Mouse (Mus musculus): ENCODE data around the gene Senp1. TPM values are rescaled to one million over a fixed set of nuclear protein-coding genes. Genes with fewer than 3 reads are reported as not detected.

The Senp1 gene
- polyA plus RNA-seq, 1 experiment = 5.5 TPM

DNA sequence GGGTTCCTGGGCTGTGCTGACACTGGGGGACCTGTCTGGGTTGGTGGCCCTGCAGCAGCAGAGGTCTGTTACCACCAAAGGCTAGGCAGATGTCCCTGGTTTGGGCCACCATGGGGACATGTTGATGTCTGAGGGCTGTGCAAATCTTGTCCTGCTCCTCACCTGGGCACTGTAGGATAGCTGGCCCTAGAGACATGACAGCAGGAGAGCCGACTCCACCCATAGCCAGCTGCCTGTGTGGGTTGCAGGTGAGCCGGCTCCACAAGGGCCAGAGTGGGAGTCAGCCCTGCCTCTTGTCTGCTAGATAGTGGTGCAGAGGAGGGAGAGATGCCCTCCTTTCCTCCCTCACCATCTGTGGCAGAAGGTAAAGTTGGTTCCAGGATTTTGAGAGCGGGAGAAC lies 23.2 kb downstream of the Senp1 start:
- Histone ChIP-seq H3K36me3 (ENCODE audit: control insufficient read depth, insufficient read depth, low read length) (peaks cover 59% of the 10 kb centered on the region), H3K27me3 (ENCODE audit: control insufficient read depth, insufficient read depth, low read length) (no peaks in the 10 kb centered on the region), H3K27ac (ENCODE audit: insufficient read depth, low read depth, low read length) (no peak overlapping the region), H3K4me1 (ENCODE audit: control insufficient read depth, insufficient read depth, insufficient read length, low read length) (no peaks in the 10 kb centered on the region), H3K4me3 (ENCODE audit: low read depth, low read length) (no peak overlapping the region)
- WGBS = 87% methylated on average over 3 of the region's 3 CpGs
- TF ChIP-seq CTCF (IDR thresholded peaks at IDR 0.05; ENCODE audit: extremely low read depth, insufficient read length, insufficient replicate concordance, low read depth, low read length) (no peak), POLR2A (IDR thresholded peaks at IDR 0.05; ENCODE audit: low read depth, low read length) (no peak)

DNA sequence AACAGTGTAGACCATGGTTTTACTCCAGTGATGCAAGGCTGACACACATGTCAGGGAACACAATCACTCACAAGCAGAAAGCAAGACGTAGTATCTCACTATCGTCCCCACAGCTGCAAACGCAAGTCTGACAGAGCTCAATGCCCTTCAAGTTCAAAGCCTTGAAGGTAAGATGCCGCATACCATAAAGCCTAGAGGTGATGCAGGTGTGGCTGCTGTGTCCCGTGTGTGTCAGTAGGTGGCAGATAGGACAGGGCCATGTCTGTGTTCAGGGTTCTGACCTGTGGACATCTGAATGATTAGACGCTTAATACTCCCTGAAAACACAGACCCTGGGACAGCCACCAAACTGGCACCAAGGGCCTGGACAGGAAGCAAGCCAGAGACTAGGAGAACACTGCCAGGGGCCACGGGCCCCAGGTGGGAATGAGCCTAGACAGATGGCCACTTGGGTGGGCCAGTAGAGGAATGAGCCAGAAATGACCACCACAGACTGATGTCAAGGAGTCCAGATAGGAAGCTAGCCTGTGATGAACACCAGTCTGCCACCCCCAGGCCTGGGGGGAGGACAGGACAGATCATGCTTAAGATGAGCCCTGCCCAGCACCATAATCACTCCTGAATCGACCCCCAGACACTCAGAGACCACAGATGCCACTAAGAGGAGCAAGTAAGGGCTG lies 23.8 kb downstream of the Senp1 start:
- H3K27ac ChIP-seq (ENCODE audit: insufficient read depth, low read depth, low read length) = no peak overlapping the region
- H3K36me3 ChIP-seq (ENCODE audit: control insufficient read depth, insufficient read depth, low read length) = peaks cover 59% of the 10 kb centered on the region
- no peaks in the 10 kb centered on the region for H3K4me1 ChIP-seq (ENCODE audit: control insufficient read depth, insufficient read depth, insufficient read length, low read length)
- H3K4me3 ChIP-seq (ENCODE audit: low read depth, low read length) = no peak overlapping the region
- no peaks in the 10 kb centered on the region for H3K27me3 ChIP-seq (ENCODE audit: control insufficient read depth, insufficient read depth, low read length)
- WGBS = 82% methylated on average over 8 of the region's 8 CpGs
- TF ChIP-seq POLR2A (IDR thresholded peaks at IDR 0.05; ENCODE audit: low read depth, low read length) = no peak
- TF ChIP-seq CTCF (IDR thresholded peaks at IDR 0.05; ENCODE audit: extremely low read depth, insufficient read length, insufficient replicate concordance, low read depth, low read length) = peak; percentile 5; the same call in 1 of the 2 replicates

GRCm38 (mm10) chr15:98068506-98068905 lies 25.0 kb downstream of the Senp1 start:
- TF ChIP-seq CTCF (IDR thresholded peaks at IDR 0.05; ENCODE audit: extremely low read depth, insufficient read length, insufficient replicate concordance, low read depth, low read length) (no peak), POLR2A (IDR thresholded peaks at IDR 0.05; ENCODE audit: low read depth, low read length) (no peak)
- H3K27me3 ChIP-seq (ENCODE audit: control insufficient read depth, insufficient read depth, low read length) = no peaks in the 10 kb centered on the region
- H3K36me3 ChIP-seq (ENCODE audit: control insufficient read depth, insufficient read depth, low read length) = peaks cover 60% of the 10 kb centered on the region
- no peaks in the 10 kb centered on the region for H3K4me1 ChIP-seq (ENCODE audit: control insufficient read depth, insufficient read depth, insufficient read length, low read length)
- no peak overlapping the region for H3K4me3 ChIP-seq (ENCODE audit: low read depth, low read length)
- H3K27ac ChIP-seq (ENCODE audit: insufficient read depth, low read depth, low read length) = no peak overlapping the region
- 93% methylated on average over 9 of the region's 9 CpGs for WGBS

DNA sequence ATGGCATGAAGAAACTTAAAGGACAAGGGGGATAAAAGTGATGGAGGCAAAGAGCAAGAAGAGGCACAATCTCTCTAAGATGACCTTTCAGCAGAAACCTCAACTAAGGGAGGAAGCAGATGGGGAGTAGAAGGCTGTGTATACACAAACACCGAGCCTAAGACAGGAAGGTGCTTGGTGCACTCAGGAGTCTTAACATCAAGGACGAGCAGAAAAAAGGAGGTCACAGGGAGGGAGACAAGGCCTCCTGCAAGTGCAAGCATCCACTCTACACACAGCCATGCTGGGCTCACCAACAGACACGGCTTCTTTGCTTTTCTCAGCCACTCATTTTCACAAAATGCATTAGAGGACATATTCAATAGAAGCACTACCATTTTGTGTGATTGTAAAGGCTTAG lies 26.1 kb downstream of the Senp1 start:
- Histone ChIP-seq H3K27me3 (ENCODE audit: control insufficient read depth, insufficient read depth, low read length) (no peaks in the 10 kb centered on the region), H3K4me3 (ENCODE audit: low read depth, low read length) (no peak overlapping the region), H3K4me1 (ENCODE audit: control insufficient read depth, insufficient read depth, insufficient read length, low read length) (no peaks in the 10 kb centered on the region), H3K36me3 (ENCODE audit: control insufficient read depth, insufficient read depth, low read length) (peaks cover 62% of the 10 kb centered on the region), H3K27ac (ENCODE audit: insufficient read depth, low read depth, low read length) (no peak overlapping the region)
- WGBS = 62% methylated on average over 3 of the region's 3 CpGs
- TF ChIP-seq CTCF (IDR thresholded peaks at IDR 0.05; ENCODE audit: extremely low read depth, insufficient read length, insufficient replicate concordance, low read depth, low read length) = no peak
- no peak for TF ChIP-seq POLR2A (IDR thresholded peaks at IDR 0.05; ENCODE audit: low read depth, low read length)

- TF ChIP-seq CTCF (IDR thresholded peaks at IDR 0.05; ENCODE audit: extremely low read depth, insufficient read length, insufficient replicate concordance, low read depth, low read length) = no peak
- TF ChIP-seq POLR2A (IDR thresholded peaks at IDR 0.05; ENCODE audit: low read depth, low read length) = no peak
- Histone ChIP-seq H3K4me1 (ENCODE audit: control insufficient read depth, insufficient read depth, insufficient read length, low read length) (no peaks in the 10 kb centered on the region), H3K36me3 (ENCODE audit: control insufficient read depth, insufficient read depth, low read length) (peaks cover 58% of the 10 kb centered on the region), H3K27ac (ENCODE audit: insufficient read depth, low read depth, low read length) (no peak overlapping the region), H3K27me3 (ENCODE audit: control insufficient read depth, insufficient read depth, low read length) (no peaks in the 10 kb centered on the region), H3K4me3 (ENCODE audit: low read depth, low read length) (no peak overlapping the region)
- WGBS = 91% methylated on average over 12 of the region's 12 CpGs
These were observed 26.9 kb downstream of the Senp1 start for GRCm38 (mm10) chr15:98066602-98067001.

DNA sequence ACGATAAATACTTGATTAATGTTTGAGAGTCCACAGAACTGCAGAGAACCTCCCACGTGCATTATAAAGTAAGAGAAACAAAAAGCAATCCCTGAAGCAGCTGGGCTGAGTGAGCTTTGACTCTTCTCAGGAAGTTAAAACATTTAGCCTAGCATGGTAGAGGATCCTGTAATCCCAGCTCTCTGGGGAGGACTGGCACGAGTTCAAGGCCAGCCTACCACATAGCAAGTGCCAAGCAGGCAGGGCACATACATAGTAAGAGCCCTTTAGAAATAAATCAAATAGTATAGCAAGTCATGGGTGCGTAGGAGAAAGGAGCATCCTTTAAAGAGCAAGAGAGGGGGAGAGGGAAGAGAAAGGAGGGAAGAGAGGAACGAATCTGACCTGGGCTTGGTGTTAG lies 27.7 kb downstream of the Senp1 start:
- no peaks in the 10 kb centered on the region for H3K27me3 ChIP-seq (ENCODE audit: control insufficient read depth, insufficient read depth, low read length)
- WGBS = 85% methylated on average over 5 of the region's 5 CpGs
- H3K4me1 ChIP-seq (ENCODE audit: control insufficient read depth, insufficient read depth, insufficient read length, low read length) = no peaks in the 10 kb centered on the region
- H3K27ac ChIP-seq (ENCODE audit: insufficient read depth, low read depth, low read length) = no peak overlapping the region
- no peak for TF ChIP-seq POLR2A (IDR thresholded peaks at IDR 0.05; ENCODE audit: low read depth, low read length)
- peaks cover 63% of the 10 kb centered on the region for H3K36me3 ChIP-seq (ENCODE audit: control insufficient read depth, insufficient read depth, low read length)
- no peak overlapping the region for H3K4me3 ChIP-seq (ENCODE audit: low read depth, low read length)

GRCm38 (mm10) chr15:98055246-98055645 lies 38.3 kb downstream of the Senp1 start:
- TF ChIP-seq CTCF (IDR thresholded peaks at IDR 0.05; ENCODE audit: extremely low read depth, insufficient read length, insufficient replicate concordance, low read depth, low read length) (peak; percentile 54; the same call in 1 of the 2 replicates), POLR2A (IDR thresholded peaks at IDR 0.05; ENCODE audit: low read depth, low read length) (no peak)
- Histone ChIP-seq H3K27me3 (ENCODE audit: control insufficient read depth, insufficient read depth, low read length) (no peaks in the 10 kb centered on the region), H3K4me3 (ENCODE audit: low read depth, low read length) (no peak overlapping the region), H3K36me3 (ENCODE audit: control insufficient read depth, insufficient read depth, low read length) (peaks cover 54% of the 10 kb centered on the region), H3K4me1 (ENCODE audit: control insufficient read depth, insufficient read depth, insufficient read length, low read length) (no peaks in the 10 kb centered on the region), H3K27ac (ENCODE audit: insufficient read depth, low read depth, low read length) (no peak overlapping the region)
- WGBS = 57% methylated on average over 5 of the region's 5 CpGs
